8 mouse cellular contexts compared by ENCODE assay signal in genomic region chr13:92750976-92751518, GRCm38 (mm10). TPM values are rescaled to one million over a fixed set of nuclear protein-coding genes. Genes with fewer than 3 reads are reported as not detected.
DNase-seq lines count a peak whose midpoint lies in the region; ATAC-seq lines count a peak whose summit lies in the region.

No protein-coding gene starts in this region.

- WGBS in forebrain, embryonic 12.5 days = 25% methylated on average over 7 of the region's 7 CpGs
- WGBS in neural tube, embryonic 15.5 days = 25% methylated on average over 7 of the region's 7 CpGs

- ATAC-seq in cerebellum, adult (ENCODE audit: insufficient number of reproducible peaks, low FRiP score, low TSS enrichment) = peak; percentile 85
- peak; percentile 59 for ATAC-seq in forebrain, embryonic 12.5 days (ENCODE audit: low FRiP score)
- peak; percentile 77 for ATAC-seq in neural tube, embryonic 15.5 days (ENCODE audit: low FRiP score)

- peak; percentile 84 for DNase-seq in NIH3T3 (ENCODE audit: low read depth)
- peak; percentile 59 to 65 for DNase-seq in heart, postnatal 36 days
- peak; percentile 77 for DNase-seq in layer of hippocampus, adult 11-12 months (ENCODE audit: low spot score)
- peak; percentile 24 to 49 for DNase-seq in lung, adult 18-20 months
- peak; percentile 56 to 57 for DNase-seq in thymus, postnatal 36 days

- H3K27ac ChIP-seq in forebrain, embryonic 12.5 days = 0 out of 2 replicates have a peak overlapping the region, but pooled peaks have one; percentile 25
- peak overlapping the region; percentile 54 for H3K27ac ChIP-seq in neural tube, embryonic 15.5 days (replicated peaks)

- H3K36me3 ChIP-seq in forebrain, embryonic 12.5 days (replicated peaks) = no peaks in the 10 kb centered on the region
- H3K36me3 ChIP-seq in neural tube, embryonic 15.5 days = no peaks in the 10 kb centered on the region

- no peak overlapping the region for H3K9ac ChIP-seq in forebrain, embryonic 12.5 days
- no peak overlapping the region for H3K9ac ChIP-seq in neural tube, embryonic 15.5 days (replicated peaks)

- no peak overlapping the region for H3K4me3 ChIP-seq in forebrain, embryonic 12.5 days (replicated peaks)
- H3K4me3 ChIP-seq in neural tube, embryonic 15.5 days (replicated peaks) = no peak overlapping the region

- H3K9me3 ChIP-seq in forebrain, embryonic 12.5 days = no peaks in the 10 kb centered on the region
- no peaks in the 10 kb centered on the region for H3K9me3 ChIP-seq in neural tube, embryonic 15.5 days (replicated peaks)

- intact Hi-C loops in heart, postnatal 36 days (cut with DNase I) = loop anchor here (1.0 to 10.0 kb wide), 8 partner anchors 91 to 966 kb away; partner anchors contain the start of genes Cmya5 and Mtx3

- peak overlapping the region; percentile 31 for H3K4me2 ChIP-seq in forebrain, embryonic 12.5 days
- peak overlapping the region; percentile 34 for H3K4me2 ChIP-seq in neural tube, embryonic 15.5 days

- no peaks in the 10 kb centered on the region for H3K27me3 ChIP-seq in forebrain, embryonic 12.5 days
- H3K27me3 ChIP-seq in neural tube, embryonic 15.5 days (replicated peaks) = 0 out of 2 replicates have a peak, but pooled peaks cover 4% of the 10 kb centered on the region

- H3K4me1 ChIP-seq in forebrain, embryonic 12.5 days = peaks cover 16% of the 10 kb centered on the region
- H3K4me1 ChIP-seq in neural tube, embryonic 15.5 days = peaks cover 11% of the 10 kb centered on the region; the same call in 1 of the 2 replicates

RNA-seq across cellular contexts. Expression of gene Thbs4, which starts 43.6 kb away (rescaled TPM):
- polyA plus RNA-seq in forebrain, embryonic 12.5 days (2016; fragmentation: Nextera tagmentation; extraction: Ambion mirVana) = 0.97 and 1.4 TPM in 2 replicates
- 1 to 10 TPM; 3.4 to 3.6 TPM for total RNA-seq in heart, postnatal 36 days (2021)
- 2.6 and 3.4 TPM in 2 replicates for polyA plus RNA-seq in neural tube, embryonic 15.5 days (2015; fragmentation: Nextera tagmentation; extraction: Ambion mirVana)
